Mouse (Mus musculus) forebrain, postnatal 0 days (tissue): ENCODE measurements at regions not wholly inside any gene's neighbourhood (a gene's known extent, or its start where the extent isn't known, plus 50 kb on each side); places are given as distances from the start of the nearest gene placed in this dataset.
A peak's percentile ranks its signal among the peaks of the same experiment; 100 is the strongest.

Experiments used
- ATAC-seq: fragments of 200-750 bp; cut with Nextera tagmentation; 2 replicates; pipeline ENCODE4 v1.8.0; 2017; ENCODE audit warnings: mild to moderate bottlenecking, moderate library complexity
- DNase-seq: peaks from one replicate; pipeline ENCODE4 v3.0.0-alpha.2; 2015
- H3K27ac ChIP-seq: fragments of 300-500 bp; sonication (generic); 2 replicates; pipeline ENCODE4 v1.5.1; 2014; ENCODE audit warnings: low read depth, mild to moderate bottlenecking, antibody characterized with exemption, low read length, moderate library complexity, mixed read lengths
- H3K27me3 ChIP-seq: fragments of 300-500 bp; sonication (generic); 2 replicates; pipeline ENCODE4 v1.6.1; 2014; ENCODE audit warnings: mild to moderate bottlenecking, low read length, mixed read lengths; ENCODE audit not compliant: insufficient read depth
- H3K36me3 ChIP-seq: fragments of 300-500 bp; sonication (generic); 2 replicates; pipeline ENCODE4 v1.6.1; 2014; ENCODE audit warnings: mild to moderate bottlenecking, moderate library complexity; ENCODE audit not compliant: insufficient read depth
- H3K4me1 ChIP-seq: fragments of 300-500 bp; sonication (generic); 2 replicates; pipeline ENCODE4 v1.6.1; 2014; ENCODE audit warnings: antibody characterized with exemption; ENCODE audit not compliant: insufficient read depth
- H3K4me2 ChIP-seq: fragments of 300-500 bp; sonication (generic); 2 replicates; pipeline ENCODE4 v1.6.1; 2014; ENCODE audit warnings: low read depth, mild to moderate bottlenecking, moderate library complexity
- H3K4me3 ChIP-seq: fragments of 300-500 bp; sonication (generic); 2 replicates; pipeline ENCODE4 v1.5.1; 2014; ENCODE audit warnings: low read depth, low read length, mixed read lengths
- H3K9ac ChIP-seq: fragments of 300-500 bp; sonication (generic); 2 replicates; pipeline ENCODE4 v1.6.1; 2014; ENCODE audit warnings: mild to moderate bottlenecking
- H3K9me3 ChIP-seq: fragments of 300-500 bp; sonication (generic); 2 replicates; pipeline ENCODE4 v1.6.1; 2016; ENCODE audit warnings: low read length
- CTCF ChIP-seq: sonication (generic); IDR thresholded peaks from 2 replicates; pipeline ENCODE4 v1.5.1; 2016; ENCODE audit warnings: antibody characterized with exemption, control low read depth, low read depth
- WGBS: fragments of 180-500 bp; shearing (Covaris S2); extraction: QIAGEN DNeasy Blood & Tissue Kit; methylation state at CpG from one replicate; pipeline ENCODE4 v1.1.7; 2014; 5-methylcytosine and 5-hydroxymethylcytosine counted together

- no peak for TF ChIP-seq CTCF
- H3K9me3 ChIP-seq = no peaks in the 10 kb centered on the region
- no peak overlapping the region for H3K9ac ChIP-seq
- ATAC-seq (no peak), DNase-seq (no peak)
- H3K27ac ChIP-seq = no peak overlapping the region
- no peaks in the 10 kb centered on the region; the same call in none of the 2 replicates for H3K27me3 ChIP-seq
- no peaks in the 10 kb centered on the region for H3K4me1 ChIP-seq
- no peak overlapping the region for H3K4me2 ChIP-seq
- H3K36me3 ChIP-seq = no peaks in the 10 kb centered on the region
- no peak overlapping the region for H3K4me3 ChIP-seq
- 85% methylated on average over 9 of the region's 9 CpGs for WGBS
Observed at GRCm38 (mm10) chr12:56426681-56427246, 81.1 kb upstream of the Mbip start.

- Histone ChIP-seq H3K27me3 (0 out of 2 replicates have a peak, but pooled peaks cover 2% of the 10 kb centered on the region), H3K27ac (no peak overlapping the region), H3K4me3 (no peak overlapping the region), H3K4me1 (no peaks in the 10 kb centered on the region), H3K4me2 (no peak overlapping the region), H3K9ac (no peak overlapping the region), H3K36me3 (no peaks in the 10 kb centered on the region), H3K9me3 (no peaks in the 10 kb centered on the region)
- ATAC-seq (no peak), DNase-seq (no peak)
- WGBS = 82% methylated on average over 7 of the region's 7 CpGs
- TF ChIP-seq CTCF = no peak
Observed at GRCm38 (mm10) chr12:56416106-56416505, 70.4 kb upstream of the Mbip start.

DNA sequence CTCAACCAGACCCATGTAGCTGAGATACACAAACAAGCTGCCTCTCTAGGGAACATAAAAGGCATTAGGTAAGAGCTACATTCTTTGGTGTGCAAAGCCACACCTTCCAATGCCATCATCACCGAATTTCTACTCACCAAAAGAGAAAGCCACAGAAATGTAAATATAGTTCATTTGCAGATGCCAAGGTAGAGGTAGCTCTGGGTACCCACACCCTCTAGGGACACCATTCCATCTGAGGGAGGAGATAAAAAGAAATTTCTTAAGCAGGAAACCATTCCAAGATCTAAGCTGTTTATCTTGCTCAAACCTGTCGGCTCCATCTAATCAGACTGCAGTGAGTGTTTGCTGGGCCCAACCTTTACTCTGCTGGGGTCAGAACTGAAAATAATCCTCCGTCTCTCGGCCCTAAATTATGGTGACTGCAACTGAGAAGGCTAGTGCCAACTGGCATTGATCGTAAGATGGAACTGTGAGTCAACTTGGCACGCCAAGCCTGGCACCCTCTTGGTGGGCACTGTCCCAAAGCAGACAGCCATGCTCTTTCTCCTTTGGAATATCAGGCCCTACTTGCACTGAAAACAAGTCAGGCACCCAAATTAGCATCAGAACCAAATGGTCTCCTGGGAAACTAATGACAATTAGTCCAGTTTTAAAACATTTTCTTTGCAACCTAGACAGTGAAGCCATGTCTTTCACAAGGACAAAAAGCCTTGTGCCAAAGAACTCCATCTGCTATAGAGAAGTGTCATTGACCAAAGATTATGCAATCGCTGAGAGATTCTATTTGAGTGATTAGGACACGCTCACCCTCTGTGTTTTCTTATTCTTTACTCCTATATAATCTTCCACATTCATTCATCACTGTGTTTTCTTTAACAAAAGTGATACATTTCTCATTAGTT is 69.4 kb upstream of the Mbip start:
- peak; percentile 69 for DNase-seq

DNA sequence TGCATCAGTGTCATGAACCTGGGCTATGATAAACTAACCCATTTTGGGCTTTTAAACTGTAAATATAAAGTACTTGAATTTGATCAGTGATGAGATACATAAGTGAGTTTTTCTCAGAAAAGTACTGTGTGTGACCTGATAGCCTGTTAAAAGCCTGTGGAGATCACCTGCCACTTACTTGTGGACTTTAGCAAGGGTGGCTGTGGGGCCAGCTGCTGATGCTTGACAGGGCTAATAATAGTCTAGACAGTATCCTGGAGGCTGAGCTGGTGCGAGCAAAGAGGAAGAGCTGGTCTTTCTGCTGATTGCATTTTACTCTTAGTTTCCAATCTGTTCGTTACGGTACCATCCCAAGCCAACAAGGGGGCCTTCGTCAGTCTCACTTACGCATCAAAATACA is 60.0 kb upstream of the Mbip start:
- ATAC-seq = no peak
- no peaks in the 10 kb centered on the region for H3K36me3 ChIP-seq
- H3K27ac ChIP-seq = no peak overlapping the region
- no peaks in the 10 kb centered on the region for H3K4me1 ChIP-seq
- no peaks in the 10 kb centered on the region for H3K9me3 ChIP-seq
- no peak overlapping the region for H3K4me3 ChIP-seq
- 85% methylated on average over 5 of the region's 5 CpGs for WGBS
- TF ChIP-seq CTCF = no peak
- H3K4me2 ChIP-seq = no peak overlapping the region
- 0 out of 2 replicates have a peak, but pooled peaks cover 4% of the 10 kb centered on the region for H3K27me3 ChIP-seq
- DNase-seq = no peak
- H3K9ac ChIP-seq = no peak overlapping the region

More for the DNA sequence above, 69.4 kb upstream of the Mbip start:
- no peak overlapping the region for H3K9ac ChIP-seq
- no peak overlapping the region for H3K4me2 ChIP-seq
- no peak overlapping the region for H3K4me3 ChIP-seq
- H3K36me3 ChIP-seq = no peaks in the 10 kb centered on the region
- peak; percentile 89 for ATAC-seq
- H3K9me3 ChIP-seq = no peaks in the 10 kb centered on the region
- TF ChIP-seq CTCF = no peak
- 0 out of 2 replicates have a peak, but pooled peaks cover 2% of the 10 kb centered on the region for H3K27me3 ChIP-seq
- no peaks in the 10 kb centered on the region for H3K4me1 ChIP-seq
- 32% methylated on average over 8 of the region's 8 CpGs for WGBS
- no peak overlapping the region for H3K27ac ChIP-seq

DNA sequence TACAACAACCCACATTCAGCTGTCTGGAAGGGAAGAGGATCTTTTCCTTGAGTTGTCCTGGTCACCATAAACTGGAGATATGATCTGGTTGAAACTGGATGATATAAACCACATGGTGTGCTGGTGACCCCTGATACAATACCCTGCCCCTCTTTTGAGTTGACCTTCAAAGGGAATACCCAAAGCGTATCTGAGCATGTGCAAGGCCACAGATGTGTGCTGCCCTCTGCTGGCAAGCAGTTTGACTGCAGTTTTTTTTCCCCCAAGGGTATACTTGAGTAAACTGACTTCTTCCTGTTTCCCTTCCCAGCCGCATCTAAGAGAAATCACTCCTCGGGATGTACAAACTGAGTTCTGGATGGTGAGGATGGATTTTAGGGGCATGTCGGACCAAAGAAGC is 59.1 kb upstream of the Mbip start:
- TF ChIP-seq CTCF = peak; percentile 75
- Histone ChIP-seq H3K4me2 (no peak overlapping the region), H3K4me1 (no peaks in the 10 kb centered on the region), H3K9ac (no peak overlapping the region), H3K36me3 (no peaks in the 10 kb centered on the region), H3K27ac (no peak overlapping the region), H3K27me3 (0 out of 2 replicates have a peak, but pooled peaks cover 4% of the 10 kb centered on the region), H3K4me3 (no peak overlapping the region), H3K9me3 (no peaks in the 10 kb centered on the region)
- DNase-seq = peak; percentile 47
- 41% methylated on average over 4 of the region's 4 CpGs for WGBS
- ATAC-seq = no peak

DNA sequence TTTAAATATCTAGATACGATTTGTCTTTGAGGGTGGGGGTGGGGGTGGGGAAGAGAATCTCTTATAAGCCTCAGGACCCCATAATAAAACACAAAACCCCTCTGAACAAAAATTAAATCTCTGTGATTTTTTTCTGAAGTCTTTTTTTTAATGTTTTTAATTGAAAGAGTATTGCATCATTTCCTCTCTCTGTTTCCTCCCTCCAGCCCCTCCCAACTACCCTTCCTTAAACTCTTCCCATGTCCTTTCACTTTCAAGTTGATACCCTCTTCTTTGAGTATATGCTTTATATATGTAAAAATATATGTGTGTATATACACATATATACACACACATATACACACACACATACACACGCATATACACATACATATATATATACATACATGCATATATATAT is 58.6 kb upstream of the Mbip start:
- Histone ChIP-seq H3K4me2 (no peak overlapping the region), H3K9ac (no peak overlapping the region), H3K27me3 (0 out of 2 replicates have a peak, but pooled peaks cover 4% of the 10 kb centered on the region), H3K4me3 (no peak overlapping the region), H3K36me3 (no peaks in the 10 kb centered on the region), H3K4me1 (no peaks in the 10 kb centered on the region), H3K9me3 (no peaks in the 10 kb centered on the region), H3K27ac (no peak overlapping the region)
- WGBS = 87% methylated on average over 2 of the region's 2 CpGs
- DNase-seq = no peak
- no peak for ATAC-seq
- TF ChIP-seq CTCF = no peak

- Histone ChIP-seq H3K4me1 (no peaks in the 10 kb centered on the region), H3K27ac (no peak overlapping the region), H3K36me3 (no peaks in the 10 kb centered on the region), H3K27me3 (0 out of 2 replicates have a peak, but pooled peaks cover 4% of the 10 kb centered on the region), H3K9ac (no peak overlapping the region), H3K4me2 (no peak overlapping the region), H3K9me3 (no peaks in the 10 kb centered on the region), H3K4me3 (no peak overlapping the region)
- 83% methylated on average over 6 of the region's 6 CpGs for WGBS
- DNase-seq = no peak
- TF ChIP-seq CTCF = no peak
- no peak for ATAC-seq
Observed at GRCm38 (mm10) chr12:56403626-56404025, 57.9 kb upstream of the Mbip start.
